Mouse (Mus musculus) liver, embryonic 14.5 days (tissue): ENCODE data around the gene Ralgds. TPM values are rescaled to one million over a fixed set of nuclear protein-coding genes. Genes with fewer than 3 reads are reported as not detected.

Experiments
- ATAC-seq: fragments of 200-750 bp; cut with Nextera tagmentation; 2 replicates; pipeline ENCODE4 v1.8.0; 2017; ENCODE audit warnings: moderate number of reproducible peaks, mild to moderate bottlenecking, moderate library complexity; ENCODE audit not compliant: insufficient read depth
- DNase-seq, 3 experiments: peaks; one replicate each; pipeline ENCODE4 v3.0.0-alpha.2; 2012 to 2013; ENCODE audit warnings: low read depth in 3 of 3, low spot score in 3 of 3
- H3K27ac ChIP-seq: fragments of 300-500 bp; sonication (generic); 2 replicates; pipeline ENCODE4 v1.5.1; 2014; ENCODE audit warnings: moderate library complexity, mild to moderate bottlenecking, control low read depth, inconsistent platforms
- H3K27me3 ChIP-seq: fragments of 300-500 bp; sonication (generic); 2 replicates; pipeline ENCODE4 v1.6.1; 2014; ENCODE audit warnings: mild to moderate bottlenecking, low read length, moderate library complexity; ENCODE audit not compliant: control insufficient read depth, insufficient read depth
- H3K36me3 ChIP-seq: fragments of 300-500 bp; sonication (generic); replicated peaks from 2 replicates; pipeline ENCODE4 v1.6.1; 2014; ENCODE audit warnings: low read depth; ENCODE audit not compliant: control insufficient read depth, insufficient read depth
- H3K4me1 ChIP-seq, 2 experiments: fragments of 200-500 bp in 1 of 2; fragments of 300-500 bp in 1 of 2; sonication (generic) in 1 of 2; replicated peaks; 2 replicates each; pipeline ENCODE4 v1.6.1; 2012 to 2014; ENCODE audit warnings: antibody characterized with exemption in 1 of 2, inconsistent platforms in 1 of 2, low read length in 1 of 2; ENCODE audit not compliant: control insufficient read depth in 2 of 2, insufficient read depth in 2 of 2
- H3K4me2 ChIP-seq: fragments of 300-500 bp; sonication (generic); 2 replicates; pipeline ENCODE4 v1.6.1; 2014; ENCODE audit warnings: low read depth, mild to moderate bottlenecking, control low read depth, moderate library complexity
- H3K4me3 ChIP-seq, 2 experiments: fragments of 200-500 bp in 1 of 2; fragments of 300-500 bp in 1 of 2; sonication (generic) in 1 of 2; 2 replicates each; pipeline ENCODE4 v1.5.1; 2012 to 2014; ENCODE audit warnings: low read depth in 2 of 2, low read length in 2 of 2, mild to moderate bottlenecking in 2 of 2, control low read depth in 1 of 2, inconsistent platforms in 1 of 2, moderate library complexity in 1 of 2; ENCODE audit not compliant: insufficient read depth in 1 of 2
- H3K9ac ChIP-seq: fragments of 300-500 bp; sonication (generic); replicated peaks from 2 replicates; pipeline ENCODE4 v1.6.1; 2014; ENCODE audit warnings: mild to moderate bottlenecking, control low read depth, moderate library complexity
- H3K9me3 ChIP-seq: fragments of 300-500 bp; sonication (generic); 2 replicates; pipeline ENCODE4 v1.6.1; 2016; ENCODE audit warnings: low read length, mixed read lengths; ENCODE audit not compliant: control insufficient read depth
- CTCF ChIP-seq: IDR thresholded peaks from 2 replicates; pipeline ENCODE4 v1.5.1; 2016; ENCODE audit warnings: antibody characterized with exemption, low read depth, control low read depth
- EP300 ChIP-seq: IDR thresholded peaks from 2 replicates; pipeline ENCODE4 v1.6.1; 2016; ENCODE audit warnings: antibody characterized with exemption, low read depth
- WGBS: fragments of 180-500 bp; shearing (Covaris S2); extraction: QIAGEN DNeasy Blood & Tissue Kit; methylation state at CpG from one replicate; pipeline ENCODE4 v1.1.7; 2014; ENCODE audit not compliant: insufficient replicate concordance; 5-methylcytosine and 5-hydroxymethylcytosine counted together
- polyA plus RNA-seq, 2 experiments: library from polyadenylated mRNA; depleted of rRNA in 1 of 2; stranded (reverse) in 1 of 2; unstranded in 1 of 2; fragments of >200 nt; fragmentation: Nextera tagmentation in 1 of 2; extraction: Ambion mirVana in 1 of 2; gene quantifications; 2 replicates each; pipeline versions ENCODE4 v1.2.1 to v1.2.3; 2012 to 2014

Gene Ralgds
- polyA plus RNA-seq, 2 experiments: 1.5 to 2.1 TPM

GRCm38 (mm10) chr2:28546560-28546959, 33.6 kb downstream of the Ralgds start:
- Histone ChIP-seq H3K9me3 (no peaks in the 10 kb centered on the region), H3K36me3 (no peaks in the 10 kb centered on the region), H3K9ac (no peak overlapping the region), H3K4me3 (no peak overlapping the region), H3K27ac (no peak overlapping the region), H3K4me1 (no peaks in the 10 kb centered on the region), H3K27me3 (no peaks in the 10 kb centered on the region), H3K4me2 (no peak overlapping the region)
- ATAC-seq: no peak
- DNase-seq: no peak
- WGBS: 61% methylated on average over 6 of the region's 6 CpGs
- TF ChIP-seq EP300 (no peak), CTCF (no peak)

GRCm38 (mm10) chr2:28547237-28548172, 34.6 kb downstream of the Ralgds start:
- no peak for ATAC-seq
- no peak overlapping the region for H3K27ac ChIP-seq
- H3K4me3 ChIP-seq: no peak overlapping the region
- DNase-seq: peak; percentile 40 to 49 (median 42)
- no peaks in the 10 kb centered on the region for H3K4me1 ChIP-seq
- H3K9me3 ChIP-seq: no peaks in the 10 kb centered on the region
- no peaks in the 10 kb centered on the region for H3K27me3 ChIP-seq
- no peak overlapping the region for H3K9ac ChIP-seq
- WGBS: 33% methylated on average over 11 of the region's 11 CpGs
- no peaks in the 10 kb centered on the region for H3K36me3 ChIP-seq
- no peak overlapping the region for H3K4me2 ChIP-seq
- TF ChIP-seq EP300 (no peak), CTCF (peak; percentile 98)

GRCm38 (mm10) chr2:28549157-28549556, 36.2 kb downstream of the Ralgds start:
- ATAC-seq: no peak
- no peak for DNase-seq
- WGBS: 75% methylated on average over 13 of the region's 13 CpGs
- H3K4me2 ChIP-seq: no peak overlapping the region
- H3K4me3 ChIP-seq: no peak overlapping the region
- TF ChIP-seq EP300: no peak
- no peak for TF ChIP-seq CTCF
- H3K27ac ChIP-seq: no peak overlapping the region
- H3K27me3 ChIP-seq: no peaks in the 10 kb centered on the region
- H3K9me3 ChIP-seq: no peaks in the 10 kb centered on the region
- H3K9ac ChIP-seq: no peak overlapping the region
- H3K4me1 ChIP-seq: no peaks in the 10 kb centered on the region
- H3K36me3 ChIP-seq: no peaks in the 10 kb centered on the region

- no peaks in the 10 kb centered on the region for H3K36me3 ChIP-seq
These were observed 39.4 kb downstream of the Ralgds start for GRCm38 (mm10) chr2:28552301-28552700.

GRCm38 (mm10) chr2:28557452-28557851, 44.5 kb downstream of the Ralgds start:
- no peak for TF ChIP-seq EP300
- no peak overlapping the region for H3K9ac ChIP-seq
- 61% methylated on average over 5 of the region's 5 CpGs for WGBS
- no peaks in the 10 kb centered on the region for H3K9me3 ChIP-seq
- H3K4me2 ChIP-seq: no peak overlapping the region
- no peak for DNase-seq
- H3K36me3 ChIP-seq: no peaks in the 10 kb centered on the region
- no peak for ATAC-seq
- no peak overlapping the region for H3K27ac ChIP-seq
- H3K4me1 ChIP-seq: no peaks in the 10 kb centered on the region
- no peak overlapping the region for H3K4me3 ChIP-seq
- H3K27me3 ChIP-seq: no peaks in the 10 kb centered on the region

More at GRCm38 (mm10) chr2:28552301-28552700, 39.4 kb downstream of the Ralgds start:
- Histone ChIP-seq H3K27me3 (no peaks in the 10 kb centered on the region), H3K4me3 (no peak overlapping the region), H3K9me3 (no peaks in the 10 kb centered on the region), H3K4me1 (no peaks in the 10 kb centered on the region), H3K4me2 (no peak overlapping the region), H3K27ac (no peak overlapping the region), H3K9ac (no peak overlapping the region)
- no peak for DNase-seq
- WGBS: 71% methylated on average over 5 of the region's 5 CpGs
- TF ChIP-seq CTCF (no peak), EP300 (no peak)
- ATAC-seq: no peak
